Mouse (Mus musculus) erythroid progenitor cell, adult 5-6 weeks (primary cell): ENCODE data around the gene Hapln1. TPM values are rescaled to one million over a fixed set of nuclear protein-coding genes. Genes with fewer than 3 reads are reported as not detected.

Experiments
- ATAC-seq: replicated peaks from 2 replicates; pipeline ENCODE4 v1.8.0; 2016; ENCODE audit warnings: moderate number of reproducible peaks, mild to moderate bottlenecking, moderate TSS enrichment, inconsistent platforms; ENCODE audit not compliant: poor library complexity, low FRiP score, severe bottlenecking
- total RNA-seq, 2 experiments: library from RNA; stranded (forward) in 1 of 2; stranded (reverse) in 1 of 2; fragments of 150-400 nt in 1 of 2; fragments of 186-747, 209-891 nt in 1 of 2; gene quantifications; 2 replicates each; pipeline versions ENCODE4 v1.2.3 to v1.2.4; 2015 to 2017; ENCODE audit warnings: low replicate concordance in 2 of 2

The Hapln1 gene
- total RNA-seq, 2 experiments from 2014 or later, result not detected

DNA sequence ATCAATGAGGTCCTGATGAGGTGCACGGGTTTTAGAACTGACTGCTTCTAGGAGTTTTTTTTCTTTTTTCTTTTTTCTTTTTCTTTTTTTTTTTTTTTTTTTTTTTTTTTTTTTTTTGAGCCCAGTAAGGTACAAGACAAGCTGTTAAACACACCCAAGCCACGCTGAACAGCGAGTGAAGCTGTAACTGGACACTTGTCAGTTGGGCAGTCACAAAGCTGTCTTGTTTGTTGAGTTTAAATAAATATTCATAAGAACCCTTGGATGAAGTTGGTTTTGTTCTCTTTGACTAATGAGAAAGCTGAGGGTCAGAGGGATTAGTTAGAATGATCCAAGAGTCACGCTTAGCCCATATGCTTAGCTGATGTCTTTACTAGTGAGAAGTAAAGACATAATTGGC is 55.5 kb downstream of the Hapln1 start:
- no peak for ATAC-seq

DNA sequence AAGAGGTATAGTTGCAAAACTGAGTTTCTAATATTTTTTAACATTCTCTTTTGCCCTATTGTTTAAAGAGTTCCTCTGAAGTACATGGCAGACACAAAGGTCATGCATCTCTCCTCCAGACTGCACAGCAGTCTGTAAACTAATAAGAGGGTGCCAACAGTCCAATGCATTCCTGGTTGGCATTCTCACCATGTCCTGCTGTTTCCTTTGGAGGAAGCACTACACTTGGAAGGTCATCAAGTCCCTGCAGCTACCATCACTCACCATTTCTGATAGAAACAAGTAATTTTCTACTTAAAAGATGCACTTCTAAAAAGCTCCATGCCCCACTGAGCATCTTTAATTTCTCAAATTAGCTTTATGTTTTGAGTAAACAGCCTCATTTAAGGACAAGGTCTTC is 57.8 kb downstream of the Hapln1 start:
- ATAC-seq, result no peak

DNA sequence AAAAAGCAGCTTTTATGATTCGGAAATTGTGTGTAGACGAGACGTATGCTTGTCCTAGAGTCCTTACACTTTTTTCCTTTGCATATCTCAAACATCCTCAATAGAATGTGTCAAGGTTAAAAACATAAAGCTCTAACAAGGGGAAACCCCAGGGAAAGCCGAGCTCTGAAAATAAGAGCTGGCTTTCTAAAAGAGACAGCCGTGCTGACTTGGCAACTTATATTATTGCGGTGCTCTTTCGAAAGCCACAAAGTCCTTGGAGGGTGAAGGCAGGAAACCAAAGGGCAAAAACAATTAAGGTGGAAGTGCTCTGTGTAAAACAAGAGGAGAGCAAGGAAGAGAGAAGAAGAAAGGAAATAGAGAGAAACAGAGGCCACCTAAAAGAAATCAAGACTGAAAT is 60.9 kb downstream of the Hapln1 start:
- no peak for ATAC-seq

DNA sequence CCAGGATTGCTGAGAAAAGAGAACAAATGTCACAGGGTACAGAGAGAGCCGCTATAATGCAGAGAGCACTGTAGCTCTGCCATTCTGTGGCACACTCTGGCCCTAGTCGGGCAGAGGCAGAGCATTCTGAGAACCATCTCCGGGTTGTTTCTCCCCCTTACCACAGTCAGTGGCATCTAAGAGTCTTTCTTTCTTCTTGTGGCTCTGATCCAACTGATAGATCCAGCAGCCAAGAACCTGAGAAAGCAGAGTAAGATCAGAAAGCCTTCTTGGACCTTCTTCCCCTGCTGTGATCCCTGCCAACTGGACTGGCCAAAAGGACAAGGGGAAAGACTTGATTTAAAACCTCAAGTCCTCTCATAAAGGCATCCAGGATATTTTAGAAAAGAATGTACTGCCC is 63.7 kb downstream of the Hapln1 start:
- no peak for ATAC-seq

DNA sequence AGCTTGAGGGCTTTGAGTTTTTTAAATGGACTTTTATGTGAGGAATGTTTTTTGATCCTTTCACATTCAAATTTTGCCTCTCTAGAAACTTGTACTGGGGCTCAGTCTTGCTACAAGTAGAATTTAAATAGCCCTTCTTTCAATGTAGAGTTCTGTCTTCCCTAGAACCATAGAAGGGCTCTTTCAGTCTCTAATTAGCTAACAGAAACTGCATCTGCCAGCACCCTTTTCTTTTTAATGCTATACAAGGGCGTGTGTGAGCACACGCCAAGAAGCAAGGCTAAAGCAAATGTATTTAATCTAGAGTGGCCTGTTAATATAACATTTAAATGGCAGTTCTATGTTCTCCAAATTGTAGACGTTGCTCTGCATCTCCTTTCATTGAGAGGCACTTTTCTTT is 67.8 kb downstream of the Hapln1 start:
- no peak for ATAC-seq

DNA sequence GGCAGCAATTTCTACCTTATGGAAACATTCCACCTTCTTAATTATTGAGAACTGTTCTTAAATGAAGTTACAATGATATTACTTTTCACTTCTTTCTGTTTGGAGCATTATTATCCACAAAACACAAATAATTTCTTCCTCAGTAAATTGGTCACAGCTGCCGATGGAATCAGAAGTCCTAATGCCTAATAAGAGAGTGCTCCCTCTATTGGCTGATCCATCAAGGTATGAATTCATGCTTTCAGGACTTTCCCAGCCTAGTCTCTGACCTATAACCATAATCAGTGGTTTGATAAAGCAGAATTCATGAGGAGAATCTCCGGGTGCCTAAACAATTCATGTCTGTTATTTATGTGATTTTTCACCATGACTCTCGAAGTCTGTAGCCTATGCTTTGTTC is 79.5 kb downstream of the Hapln1 start:
- ATAC-seq, result no peak

DNA sequence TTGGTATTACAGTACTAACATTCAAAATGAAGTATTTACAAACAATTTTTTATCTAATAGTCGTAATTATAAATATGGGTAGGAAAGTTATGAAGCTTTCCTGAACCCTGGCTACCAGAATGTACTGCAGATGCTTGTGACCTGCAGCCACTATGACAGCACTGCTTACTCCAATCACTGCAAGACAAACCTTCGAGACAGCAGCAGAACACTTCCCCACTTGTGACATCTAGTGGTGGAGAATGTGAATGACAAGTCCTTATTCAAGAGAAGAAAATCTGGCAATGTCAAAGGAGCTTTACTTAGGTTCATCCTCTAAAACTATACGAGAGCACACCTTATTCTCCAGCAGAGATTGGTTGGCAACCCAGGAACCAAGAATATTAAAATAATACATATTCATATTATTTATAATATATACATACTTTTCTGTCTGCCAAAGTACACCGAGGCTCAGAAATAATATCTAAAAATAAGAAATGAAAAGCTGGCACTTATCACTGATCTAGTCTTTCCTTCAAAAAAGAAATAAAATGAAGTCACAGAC is 94.6 kb downstream of the Hapln1 start:
- no peak for ATAC-seq

DNA sequence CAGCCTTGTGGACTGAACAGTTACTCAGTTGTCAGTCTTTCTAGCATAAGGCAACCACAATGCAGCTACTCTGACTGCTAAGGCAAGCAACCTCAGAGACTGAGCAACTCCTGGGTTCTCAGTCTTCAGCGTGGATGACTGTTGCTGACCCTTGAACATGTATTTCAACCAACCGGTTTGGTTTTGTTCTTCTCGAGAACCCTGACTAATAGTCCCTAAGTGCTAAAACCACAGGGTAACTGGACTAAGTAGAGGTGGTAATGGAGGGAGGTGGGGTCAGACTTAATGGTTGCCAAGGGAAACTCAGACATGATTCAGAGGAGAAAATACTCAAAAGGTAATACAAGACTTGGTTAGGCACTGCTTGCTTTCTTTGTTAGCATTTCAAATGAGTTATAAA is 97.4 kb downstream of the Hapln1 start:
- no peak for ATAC-seq

DNA sequence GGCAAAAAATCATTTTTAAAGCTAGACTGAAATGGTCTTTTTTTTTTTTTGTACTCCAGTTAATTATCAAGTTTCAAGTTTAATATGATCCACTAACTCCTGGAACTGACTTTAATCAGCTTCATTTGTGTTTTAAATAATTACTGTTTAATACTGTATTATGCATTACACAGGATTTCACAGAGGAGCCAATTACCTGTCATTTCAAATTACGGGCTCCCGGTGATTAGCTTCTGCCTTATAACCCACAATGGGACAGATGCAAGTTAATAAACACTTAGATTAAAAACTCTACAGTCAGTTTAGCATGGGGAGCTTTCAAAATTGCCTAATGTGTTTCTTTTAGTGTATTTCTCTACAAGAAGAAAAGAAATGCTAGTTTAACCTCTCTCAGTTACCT is 106.0 kb downstream of the Hapln1 start:
- ATAC-seq, result no peak

DNA sequence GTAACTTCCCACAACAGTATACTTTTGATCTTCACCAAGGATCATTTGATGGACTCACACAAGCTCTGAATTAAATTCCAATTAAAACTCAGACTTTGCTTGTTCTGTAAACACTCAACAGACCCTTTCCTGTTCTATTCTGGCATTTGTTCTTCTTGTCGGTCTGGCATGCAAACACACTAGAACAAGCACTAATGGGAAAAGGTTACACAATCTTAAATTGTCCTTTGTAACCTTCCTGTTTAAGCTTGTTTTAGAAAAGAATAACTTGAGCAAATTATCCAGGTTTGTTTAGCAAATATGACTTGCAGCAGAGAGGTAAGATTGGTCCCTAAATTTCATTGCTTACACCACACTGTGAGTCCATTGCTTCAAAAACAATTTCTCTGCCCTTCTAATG is 113.2 kb downstream of the Hapln1 start:
- no peak for ATAC-seq

DNA sequence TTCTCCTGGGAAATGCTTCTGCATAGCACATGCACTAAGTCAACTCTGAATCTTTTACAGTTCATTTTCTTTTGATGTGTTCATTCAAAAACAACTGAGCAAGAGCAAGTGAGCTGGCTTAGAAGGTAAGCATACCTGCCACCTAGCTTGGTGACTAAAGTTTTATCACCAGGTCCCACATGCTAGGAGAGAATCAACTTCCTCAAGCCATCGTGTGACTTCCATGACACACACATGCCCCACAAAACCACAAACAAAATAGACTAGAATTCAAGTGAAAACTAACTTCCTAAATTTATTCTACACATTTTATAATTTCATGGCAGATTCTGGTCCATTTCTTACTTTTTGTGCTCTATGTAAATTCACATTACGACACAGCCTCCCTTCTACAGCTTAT is 113.7 kb downstream of the Hapln1 start:
- ATAC-seq, result no peak

DNA sequence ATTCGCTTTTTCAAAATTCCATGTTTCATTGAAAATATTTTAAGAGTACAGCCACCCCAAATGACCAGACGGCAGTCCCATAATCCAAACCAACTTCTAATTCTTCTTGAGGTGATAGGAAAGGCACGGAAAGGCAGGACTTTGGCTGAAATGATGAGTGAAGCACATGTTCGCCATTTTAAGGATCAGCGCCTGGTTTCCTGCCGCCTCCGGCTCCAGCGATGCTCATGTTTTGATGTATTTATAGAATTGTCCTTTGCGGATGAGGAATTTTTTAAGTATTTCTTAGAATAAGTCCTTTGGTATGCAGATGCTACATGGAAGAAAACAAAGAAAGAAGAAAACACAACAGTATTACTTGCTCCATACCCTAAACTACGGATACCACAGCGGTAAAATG is 117.5 kb downstream of the Hapln1 start:
- ATAC-seq, result no peak

Other genes starting within 250 kb of the Hapln1 start
- gene Vcan, start 202.7 kb downstream of the Hapln1 start, total RNA-seq (2015; ENCODE audit: low replicate concordance), result under 0.01 and 10.1 TPM in 2 replicates
- gene Vcan, start 202.7 kb downstream of the Hapln1 start, total RNA-seq (2017; ENCODE audit: low replicate concordance), result 0.45 and 0.90 TPM in 2 replicates